Mouse (Mus musculus) frontal cortex, postnatal 14 days (tissue): ENCODE measurements around the gene Vmn1r55.
"Not testable (repeated sequence)": the region's sequence is repeated elsewhere in the genome, so short reads cannot be mapped to it uniquely, and the experiment has no call there.

ENCODE experiments used
- DNase-seq, 2 experiments: peaks; one replicate each; pipeline ENCODE4 v3.0.0; 2022; ENCODE audit warnings: low spot score in 2 of 2

Gene Vmn1r55

GRCm38 (mm10) chr7:5081241-5081640 is 68.2 kb downstream of the Vmn1r55 start:
- no peak for DNase-seq

GRCm38 (mm10) chr7:5080815-5081214 is 68.7 kb downstream of the Vmn1r55 start:
- DNase-seq, result no peak

GRCm38 (mm10) chr7:5080010-5080751 is 69.3 kb downstream of the Vmn1r55 start, which contains the start of gene Epn1:
Gene Epn1 (plus strand): TSS chr7:5080235.
- peak; percentile 93 to 97 for DNase-seq

GRCm38 (mm10) chr7:5079365-5080009 is 70.0 kb downstream of the Vmn1r55 start:
- not testable (repeated sequence) for DNase-seq
